Comparison of ENCODE assay signal across 8 mouse cellular contexts in genomic region chr1:40139798-40140532, GRCm38 (mm10).
DNase-seq lines count a peak whose midpoint lies in the region; ATAC-seq lines count a peak whose summit lies in the region.

No protein-coding gene starts in this region.

- no peaks in the 10 kb centered on the region for H3K9me3 ChIP-seq in kidney, embryonic 15.5 days (replicated peaks)
- H3K9me3 ChIP-seq in midbrain, embryonic 11.5 days (ENCODE audit: control insufficient read depth, low read length): no peaks in the 10 kb centered on the region

- H3K27ac ChIP-seq in kidney, embryonic 15.5 days: peak overlapping the region; percentile 18; the same call in 1 of the 2 replicates
- H3K27ac ChIP-seq in midbrain, embryonic 11.5 days (ENCODE audit: low read depth, low read length): no peak overlapping the region

- intact Hi-C loops in gastrocnemius, postnatal 14 days (cut with DNase I; ENCODE audit: low total_unique reads): no loop called here
- intact Hi-C loops in left cerebral cortex, postnatal 4 days (cut with DNase I): no loop called here

- H3K27me3 ChIP-seq in kidney, embryonic 15.5 days: no peaks in the 10 kb centered on the region
- no peaks in the 10 kb centered on the region for H3K27me3 ChIP-seq in midbrain, embryonic 11.5 days (ENCODE audit: control insufficient read depth, insufficient read depth, low read length)

- no peak overlapping the region for H3K9ac ChIP-seq in kidney, embryonic 15.5 days
- no peak overlapping the region for H3K9ac ChIP-seq in midbrain, embryonic 11.5 days (ENCODE audit: low read length)

- DNase-seq in 3T3-L1 (ENCODE audit: low read depth, low spot score): peak; percentile 83
- DNase-seq in adrenal gland, postnatal 14 days: peak; percentile 79
- DNase-seq in gastrocnemius, postnatal 14 days: peak; percentile 68
- DNase-seq in left cerebral cortex, postnatal 4 days: peak; percentile 44
- DNase-seq in skeletal muscle tissue, adult 2 months (ENCODE audit: low read depth, low spot score): peak; percentile 87
- DNase-seq in midbrain, embryonic 11.5 days (ENCODE audit: low spot score, missing footprints): no peak
- no peak for DNase-seq in neural tube, embryonic 10.5 days (ENCODE audit: extremely low spot score, low spot score)

- no peak overlapping the region for H3K4me3 ChIP-seq in kidney, embryonic 15.5 days (replicated peaks)
- H3K4me3 ChIP-seq in midbrain, embryonic 11.5 days (ENCODE audit: low read depth, low read length): no peak overlapping the region

- H3K36me3 ChIP-seq in kidney, embryonic 15.5 days: no peaks in the 10 kb centered on the region
- H3K36me3 ChIP-seq in midbrain, embryonic 11.5 days (ENCODE audit: control insufficient read depth, insufficient read depth, low read length): no peaks in the 10 kb centered on the region

- 49% methylated on average over 14 of the region's 14 CpGs for WGBS in kidney, embryonic 15.5 days
- 83% methylated on average over 14 of the region's 14 CpGs for WGBS in midbrain, embryonic 11.5 days

- no peak overlapping the region for H3K4me2 ChIP-seq in kidney, embryonic 15.5 days
- no peak overlapping the region for H3K4me2 ChIP-seq in midbrain, embryonic 11.5 days

- no peak for ATAC-seq in kidney, embryonic 15.5 days (replicated peaks; ENCODE audit: low FRiP score)
- ATAC-seq in midbrain, embryonic 11.5 days (ENCODE audit: low FRiP score): no peak

- no peaks in the 10 kb centered on the region for H3K4me1 ChIP-seq in kidney, embryonic 15.5 days
- no peaks in the 10 kb centered on the region for H3K4me1 ChIP-seq in midbrain, embryonic 11.5 days (ENCODE audit: control insufficient read depth, insufficient read depth, low read length)

Comparison
In these comparisons a context has a peak if more than half of its experiments do, and no peak if none do; other contexts are left out.
1. DNase-seq: peak in 3T3-L1 (single experiment), adrenal gland, postnatal 14 days (single experiment), gastrocnemius, postnatal 14 days (single experiment), left cerebral cortex, postnatal 4 days (single experiment) and skeletal muscle tissue, adult 2 months (single experiment); none in midbrain, embryonic 11.5 days (single experiment) and neural tube, embryonic 10.5 days (single experiment).